Comparison of ENCODE assay signal across 9 mouse cellular contexts in the genomic region with DNA sequence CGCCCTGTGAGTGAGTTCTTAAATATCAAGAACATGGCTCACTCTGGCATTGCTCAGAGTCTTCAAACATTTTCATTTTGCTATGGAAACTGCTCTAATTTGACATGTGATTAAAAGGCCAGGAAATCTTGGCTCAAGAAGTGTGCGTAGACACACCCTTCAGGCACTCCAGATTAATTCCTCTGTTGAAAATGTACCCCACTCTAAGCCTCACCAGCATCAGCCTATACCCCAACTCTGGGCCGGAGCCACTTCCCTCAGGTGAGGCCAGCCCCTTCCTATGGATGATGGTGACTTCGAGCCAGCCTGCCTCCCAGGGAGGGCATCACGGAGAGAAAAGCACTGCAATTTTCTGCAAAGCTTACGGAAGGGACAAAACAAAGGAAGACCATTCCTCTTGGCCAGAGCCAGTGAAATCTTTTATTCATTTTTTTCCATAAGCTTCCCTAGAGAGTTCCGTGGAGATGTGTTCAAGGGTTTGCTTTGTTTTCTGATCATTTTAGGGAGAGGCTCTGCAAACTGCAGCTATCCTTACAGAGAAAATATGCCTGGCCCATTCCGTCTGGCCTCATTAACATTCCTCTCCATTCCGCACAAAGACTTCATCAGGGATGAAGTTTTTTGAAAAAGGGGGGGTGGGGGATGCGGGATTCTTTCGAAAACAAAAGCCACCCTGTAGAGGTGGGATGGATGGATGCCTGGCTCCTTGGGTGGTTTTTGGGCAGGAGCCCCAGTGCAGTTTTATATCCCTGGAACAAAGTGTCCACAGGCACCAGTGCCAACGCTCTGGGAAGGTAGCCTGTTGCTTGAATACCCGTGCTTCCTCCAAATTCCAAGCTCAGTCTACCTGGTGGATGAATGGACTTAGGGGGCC.
DNase-seq lines count a peak whose midpoint lies in the region; ATAC-seq and TF ChIP-seq lines count a peak whose summit lies in the region.
"Had no signal": no experiment of that assay in that cellular context is flagged by ENCODE, and none has a peak within 500 bp of the region (broad histone marks: within the 10 kb centered on the region; RNA-seq: fewer than 3 reads in every experiment).

No protein-coding gene starts in this region.

- TF ChIP-seq POLR2A in testis, adult 2 months (IDR thresholded peaks at IDR 0.05; ENCODE audit: control insufficient read depth, low read depth, low read length), result no peak

- TF ChIP-seq CTCF in testis, adult 2 months (IDR thresholded peaks at IDR 0.05; ENCODE audit: control insufficient read depth, insufficient read depth, insufficient replicate concordance, low read depth, low read length), result no peak

- intact Hi-C loops in gastrocnemius, postnatal 36 days (cut with DNase I), result no loop called here

- no peak overlapping the region for H3K4me3 ChIP-seq in testis, adult 2 months (ENCODE audit: control insufficient read depth, low read depth, low read length)
- H3K4me3 ChIP-seq in limb, embryonic 10.5 days, result no peak overlapping the region
- H3K4me3 ChIP-seq in stomach, embryonic 16.5 days (replicated peaks; ENCODE audit: low read length), result no peak overlapping the region
- H3K4me3 ChIP-seq in intestine, embryonic 16.5 days (ENCODE audit: low read length), result no peak overlapping the region

- no peaks in the 10 kb centered on the region for H3K36me3 ChIP-seq in testis, adult 2 months (ENCODE audit: control insufficient read depth, insufficient read depth, low read length)
- no peaks in the 10 kb centered on the region for H3K36me3 ChIP-seq in limb, embryonic 10.5 days
- H3K36me3 ChIP-seq in stomach, embryonic 16.5 days (ENCODE audit: control insufficient read depth, insufficient read depth, low read length), result no peaks in the 10 kb centered on the region
- H3K36me3 ChIP-seq in intestine, embryonic 16.5 days (ENCODE audit: control insufficient read depth, insufficient read depth, low read length), result no peaks in the 10 kb centered on the region

- H3K9ac ChIP-seq in stomach, embryonic 16.5 days (ENCODE audit: low read length), result no peak overlapping the region
- H3K9ac ChIP-seq in intestine, embryonic 16.5 days (ENCODE audit: low read depth, low read length), result no peak overlapping the region

- no peaks in the 10 kb centered on the region for H3K27me3 ChIP-seq in testis, adult 2 months (ENCODE audit: control insufficient read depth, insufficient read depth, low read length)
- peaks cover 64% of the 10 kb centered on the region for H3K27me3 ChIP-seq in limb, embryonic 10.5 days (ENCODE audit: low read depth, poor library complexity, severe bottlenecking)
- no peaks in the 10 kb centered on the region for H3K27me3 ChIP-seq in stomach, embryonic 16.5 days (ENCODE audit: control insufficient read depth, insufficient read depth, low read length)
- no peaks in the 10 kb centered on the region for H3K27me3 ChIP-seq in intestine, embryonic 16.5 days (replicated peaks; ENCODE audit: control insufficient read depth, insufficient read depth, low read length)

- H3K4me2 ChIP-seq in stomach, embryonic 16.5 days (ENCODE audit: low read depth, low read length), result no peak overlapping the region
- H3K4me2 ChIP-seq in intestine, embryonic 16.5 days (ENCODE audit: low read depth, low read length), result no peak overlapping the region

- DNase-seq in gastrocnemius, adult 18-20 months (ENCODE audit: low spot score), result peak; percentile 32
- DNase-seq in gastrocnemius, postnatal 36 days, result no peak
- no peak for DNase-seq in testis, postnatal 10 days (ENCODE audit: low spot score)
- no peak for DNase-seq in limb, embryonic 10.5 days (ENCODE audit: low spot score)
- no peak for DNase-seq in c-Kit-positive CD71-positive TER-119-positive erythroid progenitor cells, embryonic 14.5 days (ENCODE audit: low spot score)

- H3K4me1 ChIP-seq in testis, adult 2 months (ENCODE audit: control insufficient read depth, insufficient read depth, low read length), result no peaks in the 10 kb centered on the region
- peaks cover 43% of the 10 kb centered on the region for H3K4me1 ChIP-seq in limb, embryonic 10.5 days
- H3K4me1 ChIP-seq in stomach, embryonic 16.5 days (ENCODE audit: control insufficient read depth, insufficient read depth, low read length), result peaks cover 15% of the 10 kb centered on the region
- peaks cover 7% of the 10 kb centered on the region for H3K4me1 ChIP-seq in intestine, embryonic 16.5 days (ENCODE audit: control insufficient read depth, insufficient read depth, low read length)

- no peak for ATAC-seq in stomach, embryonic 16.5 days (ENCODE audit: insufficient read depth, low FRiP score)
- no peak for ATAC-seq in intestine, embryonic 16.5 days
- ATAC-seq: inflammation-experienced regulatory T-cells, adult 6 months had no signal

- H3K9me3 ChIP-seq in limb, embryonic 10.5 days (replicated peaks), result no peaks in the 10 kb centered on the region
- H3K9me3 ChIP-seq in stomach, embryonic 16.5 days (replicated peaks; ENCODE audit: control insufficient read depth, low read length), result no peaks in the 10 kb centered on the region
- no peaks in the 10 kb centered on the region for H3K9me3 ChIP-seq in intestine, embryonic 16.5 days (ENCODE audit: control insufficient read depth, low read length)

- H3K27ac ChIP-seq in testis, adult 2 months (ENCODE audit: control insufficient read depth, insufficient read depth, low read depth, low read length), result peak overlapping the region; percentile 70; the same call in 1 of the 2 replicates
- H3K27ac ChIP-seq in limb, embryonic 10.5 days, result peak overlapping the region; percentile 23; the same call in 1 of the 2 replicates
- H3K27ac ChIP-seq in stomach, embryonic 16.5 days (ENCODE audit: low read length), result peak overlapping the region; percentile 75
- no peak overlapping the region for H3K27ac ChIP-seq in intestine, embryonic 16.5 days (ENCODE audit: low read length)

- WGBS in limb, embryonic 10.5 days, result 68% methylated on average over 13 of the region's 13 CpGs
- 57% methylated on average over 13 of the region's 13 CpGs for WGBS in stomach, embryonic 16.5 days
- WGBS in intestine, embryonic 16.5 days, result 70% methylated on average over 13 of the region's 13 CpGs
